Mouse (Mus musculus): ENCODE data around the gene Pcsk6.
A peak's percentile ranks its signal among the peaks of the same experiment; 100 is the strongest.
"Not testable (repeated sequence)": the region's sequence is repeated elsewhere in the genome, so short reads cannot be mapped to it uniquely, and the experiment has no call there.

Pcsk6 gene

GRCm38 (mm10) chr7:65884928-65885327 lies 23.4 kb downstream of the Pcsk6 start:
- no peak for DNase-seq

DNA sequence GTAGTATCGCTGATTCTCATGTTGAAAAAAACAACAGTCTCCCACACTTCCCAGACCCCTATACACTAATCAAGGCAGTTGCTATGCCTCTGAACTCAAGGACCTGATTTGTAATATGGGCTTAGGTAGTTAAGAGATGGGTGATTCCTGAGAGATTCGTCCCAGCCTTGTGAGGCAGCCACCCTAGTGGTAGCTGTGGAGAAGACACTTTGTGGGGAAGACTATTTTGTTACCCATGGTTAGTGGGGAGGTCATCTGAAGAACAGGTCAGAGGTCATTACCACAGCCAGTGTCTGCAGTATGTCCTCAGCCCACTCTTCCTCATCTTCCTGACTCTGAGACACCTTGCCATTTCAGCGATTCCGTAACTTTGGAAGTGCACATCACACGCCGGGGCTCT lies 24.3 kb downstream of the Pcsk6 start:
- DNase-seq, result no peak

DNA sequence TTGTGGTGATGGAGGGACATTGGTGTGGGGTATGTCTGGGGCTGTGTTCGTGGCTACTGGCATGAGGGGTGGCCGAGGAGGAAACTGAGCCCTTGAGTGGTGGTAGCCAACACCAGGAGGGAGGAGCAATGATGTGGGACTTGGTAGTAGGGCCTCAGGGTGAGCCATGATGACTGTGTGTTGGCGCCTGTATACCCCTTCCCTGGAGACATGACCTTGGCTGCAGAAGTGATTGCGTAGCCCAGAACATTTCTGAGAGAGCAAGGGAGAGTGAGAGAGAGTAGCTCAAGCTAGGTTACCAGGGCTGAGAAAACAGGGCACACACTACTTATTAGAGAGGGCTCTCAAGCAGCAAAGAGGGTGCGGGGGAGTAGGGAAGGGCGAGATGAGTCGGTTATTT lies 30.3 kb downstream of the Pcsk6 start:
- DNase-seq, result no peak

DNA sequence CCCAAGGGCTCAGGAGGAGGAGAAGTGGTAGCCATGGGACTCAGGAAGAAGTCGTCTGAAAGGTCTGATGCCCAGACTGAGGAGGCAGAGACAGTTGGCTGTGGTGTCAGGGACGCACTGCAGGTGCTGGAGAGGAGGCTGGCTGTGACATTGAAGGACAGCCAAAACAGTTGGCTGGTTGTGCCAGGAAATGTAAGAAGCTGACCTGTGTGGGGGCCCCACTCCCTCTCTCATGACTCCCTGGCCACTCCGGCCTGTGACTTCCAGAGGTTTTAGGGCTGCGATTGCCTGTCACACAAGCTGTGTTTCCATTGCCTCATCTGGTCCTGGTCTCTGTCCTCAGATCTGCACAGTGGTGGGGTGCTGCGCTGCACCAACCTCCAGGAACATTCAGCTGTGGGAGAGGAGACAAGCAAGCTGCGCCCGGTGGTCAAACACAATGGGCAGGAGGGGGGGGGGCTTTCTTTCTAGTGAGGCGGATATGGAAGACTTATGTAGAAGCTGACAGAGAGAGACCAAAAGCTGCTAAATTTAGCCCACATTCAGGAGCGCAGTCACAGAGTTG lies 30.8 kb downstream of the Pcsk6 start:
- DNase-seq, result no peak

DNA sequence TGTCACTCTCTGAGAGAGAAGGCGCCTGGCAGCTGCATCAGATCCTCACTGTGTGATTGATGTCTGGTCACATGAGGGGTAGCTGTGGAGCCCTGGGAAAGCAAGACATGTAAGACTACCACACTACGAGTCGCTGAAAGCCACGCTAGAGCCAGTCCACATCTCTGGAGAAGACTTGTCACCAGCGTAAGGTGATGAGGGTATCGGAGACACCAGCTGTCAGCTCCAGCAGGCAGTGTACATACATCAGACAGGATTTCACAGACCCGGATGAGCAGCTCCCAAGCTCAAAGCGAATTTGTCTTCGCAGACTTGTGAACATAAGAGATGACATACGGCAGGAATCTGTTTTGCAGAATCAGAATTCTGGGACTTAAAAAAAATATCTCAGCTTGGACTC lies 32.0 kb downstream of the Pcsk6 start:
- peak; percentile 12 for DNase-seq

DNA sequence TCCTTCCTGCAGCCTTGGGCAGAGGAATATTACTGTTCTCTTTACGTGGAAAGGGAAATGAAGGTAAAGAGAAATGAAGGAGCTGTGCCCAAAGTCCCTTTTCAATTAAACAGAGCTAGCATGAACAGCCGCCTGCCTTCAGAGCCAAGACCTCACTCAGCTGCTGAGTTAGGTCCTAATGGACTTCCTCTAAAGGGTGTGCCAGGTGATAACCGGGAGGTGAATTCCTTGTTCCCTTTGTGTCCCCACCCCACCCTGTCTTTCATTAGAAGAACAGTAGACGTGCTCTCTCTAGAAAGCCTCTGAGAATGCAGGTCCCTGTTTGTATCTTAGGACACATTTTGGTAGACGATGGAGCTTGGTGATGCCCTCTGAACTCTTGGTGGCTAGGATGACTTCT lies 33.7 kb downstream of the Pcsk6 start:
- no peak for DNase-seq

GRCm38 (mm10) chr7:65901231-65901630 lies 39.7 kb downstream of the Pcsk6 start:
- no peak for DNase-seq

DNA sequence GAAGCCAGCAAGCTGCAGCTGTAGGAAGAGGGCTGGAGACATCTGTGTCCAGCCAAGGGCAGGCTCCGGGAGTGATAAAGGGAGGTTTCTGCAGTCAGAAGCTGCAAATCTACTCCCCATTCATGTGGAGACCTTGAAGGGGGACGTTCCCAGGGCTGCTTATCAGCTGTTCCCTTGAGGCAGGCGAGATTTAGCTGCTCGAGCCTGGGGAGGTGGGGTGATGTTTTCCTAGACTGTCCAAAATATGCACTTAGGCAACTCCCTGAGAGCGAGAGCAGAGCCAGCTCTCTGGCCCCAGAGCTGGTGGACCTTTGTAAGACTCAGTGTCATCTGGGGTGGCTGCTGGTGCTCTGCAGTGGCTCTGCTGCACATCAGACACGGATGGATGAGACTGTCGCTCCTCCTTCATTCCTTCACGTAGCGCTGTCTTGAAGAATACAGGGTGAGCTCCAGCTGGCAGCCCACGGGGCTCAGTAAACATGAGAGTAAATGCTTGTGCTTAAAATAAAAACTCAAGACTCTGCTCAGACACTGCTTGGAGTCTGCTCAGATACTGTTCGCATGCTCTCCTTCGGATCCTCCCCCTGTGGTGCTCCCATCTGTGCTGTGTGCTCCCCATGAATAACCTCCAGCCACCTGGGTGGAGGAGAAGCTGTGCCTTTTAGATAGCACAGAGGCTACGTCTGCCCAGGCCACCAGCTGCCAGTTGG lies 41.1 kb downstream of the Pcsk6 start:
- peak; percentile 41 for DNase-seq

DNA sequence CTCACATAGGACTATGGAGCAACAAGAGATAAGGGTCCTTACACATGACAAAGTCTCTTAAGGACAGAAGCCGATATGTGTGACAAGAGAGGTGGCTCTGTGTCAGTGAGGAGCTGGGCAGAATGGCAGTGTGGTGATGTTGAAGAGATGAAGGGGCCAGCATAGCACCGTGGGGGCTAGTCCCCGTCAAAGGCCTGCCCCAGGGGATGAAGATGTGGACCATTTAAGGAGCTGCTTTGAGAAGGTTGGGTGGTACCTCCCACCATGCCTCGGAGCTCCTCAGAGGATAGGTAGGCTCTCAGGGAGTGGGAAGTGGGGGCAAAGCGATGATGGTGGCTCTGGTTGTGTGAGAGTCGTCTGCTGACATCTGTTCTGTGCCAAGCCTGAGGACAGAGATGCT lies 41.9 kb downstream of the Pcsk6 start:
- no peak for DNase-seq

GRCm38 (mm10) chr7:65906528-65907272 lies 45.2 kb downstream of the Pcsk6 start:
- no peak for DNase-seq

DNA sequence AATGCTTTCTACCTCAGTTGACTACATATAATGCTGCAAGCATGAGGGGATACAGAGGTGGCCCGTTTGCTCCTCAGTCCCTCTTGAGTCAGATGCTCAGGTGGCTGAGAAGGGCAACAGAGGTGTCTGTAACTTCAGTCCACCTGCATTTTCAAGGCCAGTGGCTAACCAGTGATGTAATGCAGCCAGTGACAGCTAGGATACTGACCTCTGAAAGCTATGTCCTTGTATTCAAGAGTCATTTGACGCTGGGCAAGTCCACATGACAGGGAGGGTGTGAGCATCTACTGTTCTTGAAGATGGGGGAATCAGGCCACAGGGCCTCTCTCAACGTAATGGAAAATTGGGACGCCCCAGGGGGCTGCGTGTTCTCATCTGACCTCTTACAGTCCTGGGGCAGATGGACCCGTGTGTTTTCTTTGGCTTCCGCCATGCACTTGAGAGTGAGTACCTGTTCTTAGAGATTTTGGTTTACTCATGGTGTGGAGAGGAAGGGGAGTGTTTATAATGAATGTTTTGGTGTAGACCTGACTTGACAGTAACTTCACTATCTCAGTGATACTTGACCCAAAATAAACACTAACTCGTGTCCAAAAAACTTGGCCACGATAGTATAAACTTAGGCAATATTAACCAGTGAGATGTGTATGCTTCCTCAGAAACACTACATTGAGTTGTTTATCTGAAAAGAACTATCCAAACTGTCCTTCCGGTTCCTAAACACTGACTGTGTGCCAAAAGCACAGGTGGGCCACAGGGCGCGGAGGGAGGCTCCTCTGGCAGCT lies 48.0 kb downstream of the Pcsk6 start:
- DNase-seq, result no peak

- no peak for DNase-seq
Observed at GRCm38 (mm10) chr7:65913088-65913610, 51.6 kb downstream of the Pcsk6 start.

- DNase-seq, result no peak
Observed at GRCm38 (mm10) chr7:65914761-65915301, 53.3 kb downstream of the Pcsk6 start.

DNA sequence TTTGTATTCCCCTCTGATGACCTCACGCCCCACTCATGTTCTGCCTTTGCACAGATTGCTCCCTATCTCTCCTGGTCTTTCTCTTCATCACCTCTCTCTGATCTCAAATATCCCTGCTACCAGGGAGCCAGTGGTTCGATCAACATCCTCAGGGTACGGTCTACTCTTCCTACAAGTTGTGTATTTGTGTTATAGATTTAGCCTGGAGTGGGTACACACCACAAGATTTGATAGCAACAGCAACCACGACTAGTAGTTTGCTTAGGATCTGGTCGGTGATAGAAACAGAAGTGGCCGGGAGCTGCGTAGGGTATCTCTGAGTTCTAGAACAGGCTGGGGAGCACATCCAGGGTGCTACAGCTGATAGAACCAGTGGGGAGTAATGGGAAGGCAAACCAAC lies 54.3 kb downstream of the Pcsk6 start:
- no peak for DNase-seq

DNA sequence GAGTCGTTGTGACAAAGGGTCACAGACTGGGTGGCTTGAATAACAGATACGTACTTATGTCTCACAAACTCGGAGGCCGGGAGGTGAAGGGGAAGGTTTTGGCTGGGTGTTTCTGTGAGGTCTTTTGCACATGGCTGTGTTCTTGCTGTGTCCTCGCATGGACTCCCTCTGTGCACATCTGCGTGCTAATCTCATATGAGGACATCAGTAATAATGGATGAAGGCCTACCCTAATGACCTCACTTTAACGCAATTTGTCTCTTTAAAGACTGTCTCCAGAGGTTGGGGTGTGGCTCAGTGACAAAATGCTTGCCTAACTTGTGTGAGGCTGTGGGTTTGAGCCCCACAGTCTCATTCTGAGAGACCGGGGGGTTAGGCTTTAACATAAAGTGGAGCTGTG lies 55.0 kb downstream of the Pcsk6 start:
- no peak for DNase-seq

DNA sequence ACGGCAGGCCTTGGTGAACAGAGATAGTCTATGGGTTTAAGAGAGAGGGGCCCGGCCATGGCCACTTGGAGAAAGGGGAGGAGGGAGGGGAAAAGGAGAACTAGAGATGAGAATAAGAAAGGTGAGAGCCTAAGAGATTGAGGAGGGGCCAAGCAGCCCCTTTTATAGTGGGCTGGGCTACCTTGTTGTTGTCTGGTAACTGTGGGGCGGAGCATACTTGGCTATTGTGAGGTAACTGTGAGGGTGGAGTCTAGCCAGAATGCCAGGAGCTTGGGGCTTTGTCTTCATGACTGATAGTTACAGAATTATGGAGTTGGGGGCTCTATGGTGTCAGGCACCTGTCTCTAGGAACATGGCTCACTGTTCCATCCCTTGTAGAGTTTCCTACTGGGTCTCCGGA lies 56.9 kb downstream of the Pcsk6 start:
- no peak for DNase-seq

GRCm38 (mm10) chr7:65929398-65929797 lies 67.9 kb downstream of the Pcsk6 start:
- no peak for DNase-seq

DNA sequence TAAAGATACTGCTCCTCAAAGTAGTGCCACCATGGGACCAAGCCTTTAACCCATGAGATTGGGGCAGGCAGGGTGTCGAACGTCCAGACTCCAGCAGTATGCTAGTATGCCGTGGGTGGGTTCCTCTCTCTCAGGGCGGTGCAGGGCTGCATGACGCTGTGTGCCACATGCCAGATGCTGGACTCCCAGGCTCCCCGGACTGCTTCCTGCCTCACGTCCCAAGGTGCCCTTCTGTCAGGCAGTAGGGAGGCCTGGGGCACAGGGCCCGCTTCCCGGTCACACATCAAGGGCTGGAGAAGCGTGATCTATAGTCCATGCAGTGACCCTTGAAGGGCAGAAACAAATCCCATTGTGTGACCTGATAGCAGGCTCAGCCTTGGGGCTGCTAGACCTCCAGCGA lies 68.9 kb downstream of the Pcsk6 start:
- no peak for DNase-seq

DNA sequence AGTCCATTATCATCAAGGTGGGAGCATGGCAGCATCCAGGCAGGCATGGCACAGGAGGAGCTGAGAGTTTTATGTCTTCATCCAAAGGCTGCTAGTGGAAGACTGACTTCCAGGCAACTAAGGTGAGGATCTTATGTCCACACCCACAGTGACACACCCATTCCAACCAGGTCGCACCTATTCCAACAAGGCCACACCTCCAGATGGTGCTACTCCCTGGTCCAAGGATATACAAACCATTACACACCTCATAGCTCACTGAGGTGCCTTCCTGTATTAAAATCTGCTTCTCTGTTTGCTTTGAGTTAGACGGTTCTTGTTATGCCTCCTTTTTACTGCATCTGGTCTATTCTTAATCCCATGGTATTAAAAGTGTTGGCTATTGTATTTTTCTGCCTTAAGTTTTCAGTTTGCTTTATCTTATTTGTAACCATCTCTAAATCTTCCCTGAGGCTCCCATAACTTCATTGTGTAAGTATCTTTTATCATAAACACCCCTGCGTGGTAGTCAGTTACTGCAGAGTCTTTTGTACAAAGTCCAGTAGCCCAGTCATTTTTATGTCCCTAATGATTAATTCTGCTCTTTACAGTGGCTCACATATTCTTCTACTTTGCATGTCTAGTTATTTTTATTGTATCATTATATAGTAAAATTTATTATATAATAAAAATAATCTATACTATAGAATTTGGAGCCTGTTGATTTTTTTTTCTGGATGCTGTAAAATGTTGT lies 72.9 kb downstream of the Pcsk6 start:
- not testable (repeated sequence) for DNase-seq

GRCm38 (mm10) chr7:65935211-65935610 lies 73.7 kb downstream of the Pcsk6 start:
- DNase-seq, result no peak

- no peak for DNase-seq
Observed at GRCm38 (mm10) chr7:65940988-65941387, 79.5 kb downstream of the Pcsk6 start.

DNA sequence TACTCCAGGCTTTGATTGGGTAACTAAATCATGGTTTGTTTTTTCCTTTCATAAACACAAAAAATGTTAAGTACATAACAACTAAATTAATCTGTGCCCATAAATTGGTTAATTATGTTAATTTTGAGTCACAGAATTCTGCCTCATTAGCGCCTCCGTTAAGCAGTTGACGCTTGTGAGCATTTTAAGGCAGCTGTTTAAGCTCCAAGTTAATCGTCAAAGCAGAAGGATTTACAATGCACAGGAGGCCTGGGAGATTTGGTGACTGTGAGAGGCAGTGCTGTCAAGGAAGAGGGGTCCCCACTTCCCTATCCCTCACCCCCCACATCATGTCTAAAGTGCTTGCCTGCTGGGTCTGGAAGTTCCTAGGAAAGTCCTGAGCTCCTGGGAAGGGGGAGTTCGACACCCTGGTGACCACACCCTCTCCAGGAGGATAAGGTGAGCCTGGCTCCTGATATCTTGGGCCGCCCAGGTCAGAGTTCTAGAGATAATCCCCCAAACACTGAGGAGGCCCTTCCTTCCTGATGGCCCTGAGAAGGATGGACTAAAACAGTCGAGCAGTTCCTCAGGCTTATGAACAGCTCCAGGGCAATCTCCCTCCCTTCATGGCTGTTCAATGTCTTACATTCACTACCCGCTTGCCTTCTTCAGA lies 83.9 kb downstream of the Pcsk6 start:
- no peak for DNase-seq
